Mouse (Mus musculus) CD4-positive, CD25-positive, alpha-beta regulatory T cell (primary cell): ENCODE data around the gene Galntl5. TPM values are rescaled to one million over a fixed set of nuclear protein-coding genes. Genes with fewer than 3 reads are reported as not detected.

Experiments used
- polyA plus RNA-seq: library from polyadenylated mRNA; unstranded; fragments of 100-300 nt; shearing (Covaris generic); gene quantifications from one replicate; pipeline ENCODE4 v1.2.1, GENCODE M21; 2017

Gene Galntl5
- not detected for polyA plus RNA-seq

DNA sequence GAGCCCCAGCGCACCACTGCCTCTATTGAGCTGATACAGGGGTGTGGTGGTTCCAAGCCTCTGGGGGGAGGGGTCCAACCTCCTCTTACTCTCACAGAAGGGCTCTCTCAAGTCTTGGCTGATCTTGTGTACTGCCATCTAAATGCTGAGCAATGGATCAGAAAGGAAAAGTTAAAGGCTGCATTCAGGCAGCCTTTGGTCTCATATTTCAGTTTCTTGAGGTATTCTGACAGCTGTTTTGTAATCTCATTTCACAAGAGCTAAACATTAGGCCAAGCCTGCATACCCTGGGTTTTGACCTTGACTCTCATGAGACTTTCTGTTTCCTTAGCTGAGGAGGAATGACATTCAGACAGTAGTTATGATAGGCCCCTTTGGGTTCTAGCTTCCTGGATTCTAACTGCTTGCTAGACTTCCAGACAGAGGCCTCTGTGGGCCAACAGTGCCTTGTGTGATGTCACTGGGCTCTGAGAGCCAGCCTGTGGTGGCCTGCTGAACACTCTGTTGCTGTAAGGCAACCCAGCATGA lies at the start of gene Galntl5:
Gene Galntl5, plus strand, starts transcription at position 457 of the 528 bp plus-strand sequence.

DNA sequence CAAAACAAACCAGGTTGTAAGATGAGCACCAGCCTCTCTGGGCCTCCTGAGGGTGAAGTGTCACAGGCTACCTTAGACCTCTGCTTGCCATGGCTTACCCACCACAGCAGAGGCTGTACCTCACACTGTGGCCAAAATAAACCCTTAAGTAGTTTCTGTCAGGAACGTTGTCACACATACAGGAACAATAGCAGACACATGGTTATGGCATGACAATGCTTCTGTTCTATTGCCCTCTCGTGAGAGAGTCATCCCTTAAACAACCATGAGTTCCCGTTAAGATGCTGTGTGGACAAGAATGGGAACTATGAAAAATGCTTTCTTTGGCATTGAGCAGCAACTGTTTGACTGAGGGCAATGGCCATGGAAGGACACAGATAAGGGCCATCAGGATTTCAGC lies 40.3 kb downstream of the Galntl5 start, which contains the start of gene Galnt11:
Gene Galnt11, plus strand, starts transcription at position 301 of the 400 bp plus-strand sequence.

DNA sequence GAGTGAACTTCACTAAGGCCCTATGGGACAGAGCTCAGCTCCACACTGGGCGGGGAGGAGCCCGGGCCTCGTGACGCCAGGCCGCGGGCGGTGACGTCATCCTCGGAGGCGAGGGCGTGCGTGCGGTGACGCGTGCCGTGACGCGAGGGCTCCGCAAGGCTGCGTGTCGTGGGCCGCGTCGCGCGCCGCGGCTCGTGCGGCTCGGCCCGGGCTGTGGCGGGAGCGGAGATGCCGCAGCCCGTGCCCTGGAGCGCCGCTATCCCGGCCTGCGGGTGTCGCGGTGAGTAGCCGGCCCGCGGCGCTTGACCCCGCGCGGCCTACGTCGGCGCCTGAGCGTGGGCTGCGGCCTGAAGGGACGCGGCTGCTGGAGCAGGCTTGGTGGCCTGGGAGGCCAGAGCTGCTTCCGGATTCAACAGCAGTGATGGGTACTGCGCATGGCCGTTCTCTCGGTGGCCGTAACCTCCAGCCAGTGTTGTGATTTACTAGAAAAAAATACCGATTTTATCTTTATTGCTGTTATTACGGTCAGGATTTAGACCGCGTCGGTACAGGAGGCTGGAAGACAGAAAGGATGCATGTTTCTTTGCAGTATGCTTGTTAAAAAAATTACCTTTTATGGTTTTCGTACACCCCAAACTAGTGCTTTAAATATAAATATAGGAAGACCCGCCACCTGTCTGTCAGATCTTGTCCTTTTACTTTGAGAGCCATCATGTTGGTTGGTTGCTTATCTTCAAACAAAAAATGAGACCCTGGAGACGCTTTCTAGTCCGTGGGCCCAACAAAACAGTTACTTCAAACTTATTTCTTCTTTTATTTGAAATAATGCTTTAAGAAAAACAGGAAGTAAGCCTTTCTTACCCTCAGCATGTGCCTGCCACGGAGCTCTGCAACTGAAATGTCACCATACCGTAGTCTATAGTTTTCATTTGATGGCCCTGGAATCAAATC lies 41.8 kb downstream of the Galntl5 start, which contains the start of gene E130116L18Rik:
Gene E130116L18Rik, minus strand, starts transcription at position 402 of the 951 bp plus-strand sequence.

Other genes with a start within 250 kb of the Galntl5 start
- 51.9 TPM for gene Prkag2, start 80.8 kb upstream of the Galntl5 start, polyA plus RNA-seq
- 31.9 TPM for gene Galnt11, start 40.4 kb downstream of the Galntl5 start, polyA plus RNA-seq
- not detected for gene E130116L18Rik, start 41.7 kb downstream of the Galntl5 start, polyA plus RNA-seq